Mouse (Mus musculus): ENCODE data around the gene B4galt4.

DNA sequence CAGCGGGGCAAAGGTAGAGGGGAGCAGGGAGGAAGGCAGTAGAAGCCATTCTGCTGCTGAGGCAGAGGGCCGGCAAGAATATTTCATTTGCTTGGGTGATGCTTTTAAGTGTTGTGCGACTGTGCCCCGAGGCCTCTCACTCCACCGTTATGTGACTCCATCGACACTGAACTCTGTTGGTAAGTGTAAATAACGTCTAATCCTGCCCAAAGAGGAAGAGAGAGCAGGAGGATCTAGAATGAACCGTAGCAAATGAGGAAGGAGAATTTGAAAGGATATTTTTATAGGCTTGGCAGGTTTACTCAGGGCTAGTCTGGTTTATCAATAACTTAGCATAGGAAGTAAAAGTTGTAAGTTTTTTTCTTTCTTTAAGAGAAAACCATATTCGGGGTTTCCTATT, 27.5 kb downstream of the B4galt4 start:
- TF ChIP-seq CTCF (IDR thresholded peaks at IDR 0.05; ENCODE audit: borderline replicate concordance, insufficient read depth, low read depth, low read length), result no peak
- TF ChIP-seq POLR2A (IDR thresholded peaks at IDR 0.05; ENCODE audit: borderline replicate concordance, insufficient read depth, low read length), result no peak

Measured in cerebellum, adult 2 months (tissue).